Mouse (Mus musculus): ENCODE measurements around the gene Ntan1.

The Ntan1 gene

DNA sequence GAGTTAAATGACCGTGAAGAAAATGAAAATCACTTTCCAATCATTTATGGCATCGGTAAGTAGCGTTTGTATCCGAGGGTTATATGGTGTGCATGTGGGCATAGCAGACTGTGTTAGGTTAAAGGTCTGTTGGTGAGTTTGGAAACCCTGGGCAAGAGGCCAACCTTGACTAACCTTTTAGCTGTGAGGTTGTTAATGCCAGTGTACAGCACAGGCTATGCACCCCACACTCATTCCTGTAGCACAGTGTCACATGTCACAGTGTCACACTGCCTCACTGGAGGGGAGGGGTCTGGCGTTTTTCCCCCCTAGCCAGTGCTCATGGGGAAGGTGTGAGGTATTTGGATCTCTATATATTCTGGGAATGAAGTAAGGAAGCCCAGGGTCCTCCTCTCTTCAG, 13.0 kb downstream of the Ntan1 start:
- no peak for DNase-seq (ENCODE audit: low read depth, low spot score)

DNA sequence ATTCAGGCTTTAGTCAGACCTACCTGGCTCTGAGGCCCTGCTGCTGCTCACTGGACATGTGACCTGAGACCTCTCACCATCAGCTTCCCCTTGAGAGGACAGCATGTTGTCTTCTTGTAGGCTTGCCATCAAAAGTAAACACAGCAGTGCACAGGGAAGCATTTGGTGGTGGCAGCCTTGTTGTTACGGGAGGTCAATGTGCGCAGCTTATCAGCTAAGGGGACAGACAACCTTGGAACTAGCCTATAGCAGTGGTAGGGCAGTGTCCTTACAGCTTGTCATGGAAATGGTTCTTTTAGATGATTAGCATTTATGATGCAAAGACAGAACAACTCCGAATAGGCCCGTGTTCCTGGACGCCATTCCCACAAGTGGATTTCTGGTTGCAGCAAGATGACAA, 15.7 kb downstream of the Ntan1 start:
- no peak for DNase-seq (ENCODE audit: low read depth, low spot score)

DNA sequence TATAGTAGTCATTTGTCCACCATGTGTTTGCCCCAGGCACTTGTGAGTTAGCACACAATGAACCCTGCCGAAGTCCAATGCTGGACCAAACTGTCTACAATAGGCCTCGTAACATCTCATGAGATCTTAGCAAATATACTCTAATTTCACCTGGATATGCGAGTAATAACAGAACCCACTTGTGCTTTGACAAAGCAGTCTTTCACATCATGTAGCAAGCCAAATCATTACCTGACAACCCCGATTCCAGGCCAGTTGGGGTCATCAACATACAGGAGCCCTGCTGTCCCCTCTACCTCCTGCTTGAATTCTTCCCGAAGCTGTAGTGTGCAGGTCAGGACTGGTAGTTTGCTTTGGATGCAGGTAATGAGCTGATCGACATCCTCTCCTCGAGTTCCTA, 21.4 kb downstream of the Ntan1 start:
- DNase-seq (ENCODE audit: low read depth, low spot score), result no peak

DNA sequence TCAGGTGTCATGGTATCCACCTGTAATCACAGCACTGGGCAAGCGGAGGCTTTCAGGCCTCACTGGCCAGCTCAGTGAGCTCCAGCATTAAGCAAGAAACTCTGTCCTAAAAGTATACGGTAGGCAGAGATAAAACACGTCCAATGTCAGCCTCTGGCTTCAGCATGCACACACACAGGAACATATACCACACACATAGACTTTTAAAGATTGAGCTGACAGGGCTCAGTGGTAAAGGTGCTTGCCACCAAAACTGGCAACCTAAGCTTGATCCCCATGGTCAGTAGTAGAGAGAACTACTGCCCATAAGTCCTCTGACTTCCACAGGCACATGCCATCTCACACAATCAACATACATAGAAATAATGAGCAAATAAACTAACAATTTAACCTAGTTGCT, 22.3 kb downstream of the Ntan1 start:
- no peak for DNase-seq (ENCODE audit: low read depth, low spot score)

DNA sequence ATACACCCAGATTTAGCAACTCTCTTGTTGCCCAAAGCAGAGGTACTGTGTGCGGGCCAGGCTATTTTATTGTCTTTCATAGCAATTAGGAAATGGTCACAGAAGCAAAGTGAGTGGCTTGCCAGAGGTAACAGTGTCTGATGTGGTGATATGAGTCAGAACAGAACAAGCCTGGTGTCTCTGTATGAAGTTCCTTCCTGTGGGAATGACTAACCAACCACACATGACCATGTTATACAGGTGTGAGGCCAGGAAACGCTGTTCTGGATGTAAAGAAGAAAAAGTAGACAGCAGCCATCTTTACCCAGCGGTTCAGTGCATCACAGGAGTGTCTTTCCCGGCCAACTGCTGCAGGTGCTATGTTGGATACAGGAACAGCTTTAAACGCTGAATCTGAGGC, 26.4 kb downstream of the Ntan1 start:
- DNase-seq (ENCODE audit: low read depth, low spot score), result no peak

DNA sequence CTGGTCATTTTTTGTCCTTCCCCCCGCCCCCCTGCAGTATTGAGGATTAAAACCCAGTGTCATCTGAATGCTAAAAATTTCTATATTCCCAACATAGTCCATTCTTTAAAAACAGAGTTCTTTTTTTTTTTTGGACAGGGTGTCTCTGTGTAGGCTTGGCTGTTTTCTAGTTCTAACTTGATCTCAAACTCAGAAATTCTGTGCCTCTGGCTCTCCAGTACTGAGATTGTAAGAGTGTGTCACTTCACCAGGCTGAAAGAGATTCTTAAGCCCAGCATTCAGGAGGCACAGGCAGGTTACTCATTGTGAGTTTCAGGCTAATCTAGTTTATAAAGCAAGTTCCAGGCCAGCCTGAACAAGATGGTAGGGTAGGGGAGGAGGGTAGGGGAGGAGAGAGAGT, 28.0 kb downstream of the Ntan1 start:
- no peak for DNase-seq (ENCODE audit: low read depth, low spot score)

DNA sequence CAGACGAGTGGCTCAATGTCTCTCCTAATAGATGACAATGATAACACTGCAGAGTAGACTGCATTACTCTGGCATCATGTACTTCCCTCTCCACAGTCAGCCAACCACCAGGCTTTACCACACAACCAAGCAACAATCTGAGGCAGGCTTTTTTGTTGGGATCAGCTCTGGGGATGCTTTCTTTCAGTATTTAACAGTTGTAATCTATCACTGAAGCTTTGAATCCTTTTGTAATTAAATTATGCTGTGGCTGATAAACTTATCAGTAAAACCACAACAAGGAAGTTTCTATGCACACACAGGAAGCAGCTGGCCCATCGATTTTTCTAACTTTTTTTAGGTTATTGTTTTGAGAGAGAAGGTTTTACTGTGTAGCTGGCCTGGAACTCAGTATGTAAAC, 29.7 kb downstream of the Ntan1 start:
- no peak for DNase-seq (ENCODE audit: low read depth, low spot score)

DNA sequence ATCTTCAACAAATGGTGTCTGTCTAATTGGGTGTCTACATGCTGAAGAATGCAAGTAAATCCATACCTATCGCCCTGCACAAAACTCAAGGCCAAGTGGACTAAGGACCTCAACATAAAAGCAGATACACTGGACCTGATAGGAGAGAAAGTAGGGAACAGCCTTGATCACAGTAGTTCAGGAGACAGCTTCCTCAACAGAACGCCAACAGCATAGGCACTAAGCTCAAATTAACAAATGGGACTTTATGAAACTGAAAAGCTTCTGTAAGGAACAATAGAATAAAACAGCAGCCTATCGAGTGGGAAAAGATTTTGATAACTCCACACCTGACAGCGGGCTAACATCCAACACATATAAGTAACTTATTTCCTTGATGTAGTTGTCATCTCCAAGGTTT, 32.8 kb downstream of the Ntan1 start:
- DNase-seq (ENCODE audit: low read depth, low spot score), result no peak

DNA sequence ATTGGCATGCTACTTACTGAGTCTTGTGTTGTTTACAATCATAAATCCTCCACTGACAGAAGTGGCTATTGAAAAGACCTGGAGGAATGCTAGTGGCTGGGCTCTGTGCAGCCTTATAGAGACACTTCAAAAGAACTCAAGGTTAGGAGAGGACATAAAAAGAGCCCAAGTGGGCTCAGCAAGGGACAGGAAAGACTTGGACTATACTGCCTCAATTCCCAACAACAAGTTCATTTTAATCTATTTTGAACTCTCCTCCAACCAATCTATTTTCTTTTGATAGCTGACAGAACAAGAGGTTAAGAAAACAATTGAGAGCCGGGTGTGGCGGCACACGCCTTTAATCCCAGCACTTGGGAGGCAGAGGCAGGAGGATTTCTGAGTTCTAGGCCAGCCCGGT, 35.2 kb downstream of the Ntan1 start:
- no peak for DNase-seq (ENCODE audit: low read depth, low spot score)

DNA sequence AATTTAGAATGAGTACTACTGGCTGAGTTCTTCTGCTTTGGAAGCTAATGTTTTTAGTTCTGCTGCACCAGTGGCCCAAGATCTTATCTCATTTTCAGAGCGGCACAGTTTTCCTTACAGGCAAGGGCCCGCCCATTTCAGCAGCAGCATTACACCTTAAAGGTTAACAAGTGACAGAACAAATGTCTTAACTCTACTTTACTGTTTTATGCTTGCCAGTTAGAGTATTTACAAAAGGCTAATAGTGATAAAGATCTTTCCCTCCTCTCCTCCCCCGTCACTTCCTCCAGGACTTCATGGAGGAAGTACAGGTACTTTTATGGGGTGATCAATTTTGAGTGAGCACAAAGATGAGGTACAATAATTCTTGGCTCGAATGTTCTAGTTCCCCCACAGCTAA, 47.4 kb downstream of the Ntan1 start:
- DNase-seq (ENCODE audit: low read depth, low spot score), result no peak

DNA sequence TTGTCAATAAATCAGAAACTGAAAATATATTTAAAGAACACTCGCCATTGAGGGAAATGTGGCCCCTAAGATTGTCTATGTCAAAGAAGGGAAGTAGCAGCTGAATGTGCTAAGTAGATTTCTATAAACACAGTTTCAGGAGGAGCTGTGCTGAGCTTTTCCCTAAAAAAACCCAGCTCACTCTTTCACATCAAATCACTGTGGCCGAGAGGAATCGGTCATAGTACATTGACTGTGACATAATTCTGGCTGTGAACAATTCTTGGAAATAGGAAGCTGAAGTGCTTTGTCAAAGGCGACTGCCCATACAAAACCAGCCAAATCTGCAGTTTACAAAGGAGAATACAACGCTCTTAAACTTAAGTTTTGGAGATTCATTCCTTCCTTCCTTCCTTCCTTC, 48.0 kb downstream of the Ntan1 start:
- DNase-seq (ENCODE audit: low read depth, low spot score), result no peak

DNA sequence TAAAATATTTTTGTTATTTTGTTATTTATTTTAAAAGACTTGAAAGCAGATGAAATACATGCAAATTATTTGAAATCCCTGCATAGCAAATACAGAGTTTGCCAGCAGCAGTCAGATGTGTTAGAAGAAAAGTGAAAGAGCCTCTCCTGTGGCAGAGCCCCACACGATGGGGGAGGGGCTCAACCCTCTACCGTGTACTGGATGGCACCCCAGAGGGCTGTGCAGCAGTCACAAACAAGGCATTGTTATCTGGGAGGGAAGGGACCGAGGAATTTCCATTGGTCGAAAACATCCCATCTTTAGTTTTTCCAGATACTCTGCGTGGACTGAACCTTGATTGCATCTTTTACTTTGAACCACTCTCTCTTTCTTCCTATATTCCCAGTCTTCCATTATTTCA, 48.8 kb downstream of the Ntan1 start:
- DNase-seq (ENCODE audit: low read depth, low spot score), result peak; percentile 44

DNA sequence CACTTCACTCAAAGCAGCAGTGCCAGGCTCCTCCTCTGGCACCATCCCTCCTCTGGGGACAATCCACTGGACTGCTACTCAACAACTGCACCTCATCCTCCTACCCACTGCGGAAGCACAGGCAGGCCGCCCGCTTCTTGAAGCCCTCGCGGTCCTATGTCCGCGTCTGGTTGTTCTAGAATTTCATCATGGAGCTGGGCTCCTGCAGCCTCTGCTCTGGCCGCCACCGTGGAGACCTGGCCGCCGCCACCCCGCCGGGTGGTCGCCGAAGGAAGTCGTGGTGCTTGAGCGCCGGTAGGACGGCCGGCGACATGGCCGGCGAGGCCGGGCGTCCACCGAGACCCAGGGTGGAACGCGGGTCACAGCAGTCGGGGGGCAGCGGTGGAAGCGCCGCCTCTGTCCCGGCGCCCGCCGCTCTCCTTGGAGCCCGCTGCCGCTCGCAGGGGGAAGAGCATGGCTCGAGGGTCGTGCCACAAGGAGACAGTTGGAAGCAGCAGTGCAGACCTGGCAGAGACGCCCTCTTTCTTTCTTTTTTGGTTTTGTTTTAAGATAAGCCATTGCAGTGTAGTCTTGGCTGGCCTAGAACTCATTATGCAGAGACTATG, 49.4 kb downstream of the Ntan1 start:
- DNase-seq (ENCODE audit: low read depth, low spot score), result peak; percentile 25

DNA sequence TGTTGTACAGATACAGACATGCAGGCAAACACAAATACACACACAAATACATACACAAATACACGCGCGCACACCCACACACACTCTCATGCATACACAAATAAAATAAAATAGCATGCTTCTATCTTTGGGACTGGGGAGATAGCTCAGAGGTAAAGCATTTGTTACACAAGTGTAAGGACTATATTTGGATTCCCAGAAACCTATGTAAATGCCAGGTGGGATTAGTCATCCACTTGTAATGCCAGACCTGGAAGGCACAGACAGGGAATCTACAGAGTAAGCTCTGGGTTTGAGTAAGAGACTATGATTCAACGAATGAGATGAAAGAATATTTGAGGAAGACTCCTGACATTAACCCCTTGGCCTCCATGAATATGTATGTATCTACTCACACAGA, 56.8 kb downstream of the Ntan1 start:
- no peak for DNase-seq (ENCODE audit: low read depth, low spot score)

DNA sequence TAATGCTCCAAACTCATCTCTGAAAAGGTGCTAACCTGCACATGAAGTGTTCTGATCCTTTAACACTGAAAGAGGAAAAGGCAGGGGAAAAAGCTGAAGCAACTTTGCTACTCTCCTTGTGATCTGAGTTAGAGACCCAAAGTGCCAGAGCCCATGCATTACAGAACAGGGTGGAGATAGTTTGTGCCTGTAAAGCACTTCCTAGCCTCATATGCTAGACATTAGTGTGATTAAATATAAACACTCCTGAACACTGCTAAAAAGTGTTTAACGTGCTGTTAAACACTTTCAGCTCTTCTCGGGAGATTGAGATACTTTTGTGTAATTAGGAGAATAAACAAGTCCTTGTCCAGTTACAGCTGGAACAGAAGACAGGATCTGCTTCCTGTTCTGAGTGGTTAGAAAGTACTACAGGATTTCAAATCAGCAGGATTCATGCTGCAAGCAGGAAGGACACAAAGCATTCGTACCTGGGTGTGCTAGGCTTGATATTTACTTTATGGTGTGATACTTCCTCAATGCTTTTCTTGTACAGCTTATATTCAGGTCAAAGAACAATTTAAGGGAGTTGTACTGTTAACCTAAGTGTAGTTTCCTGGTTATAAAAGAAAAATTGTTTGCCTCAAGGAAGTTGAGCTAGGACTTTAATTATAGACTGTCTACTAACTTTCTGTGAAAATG, 64.6 kb downstream of the Ntan1 start:
- DNase-seq (ENCODE audit: low read depth, low spot score), result no peak

Data from ES-CJ7 (cell line).